Mouse (Mus musculus) thymus, adult 18-20 months (tissue): Measurements from ENCODE around the gene Ascl4.

Experiments
- DNase-seq, 2 experiments: peaks; one replicate each; pipeline ENCODE4 v3.0.0; 2022; ENCODE audit warnings: mixed read lengths in 2 of 2

The Ascl4 gene

DNA sequence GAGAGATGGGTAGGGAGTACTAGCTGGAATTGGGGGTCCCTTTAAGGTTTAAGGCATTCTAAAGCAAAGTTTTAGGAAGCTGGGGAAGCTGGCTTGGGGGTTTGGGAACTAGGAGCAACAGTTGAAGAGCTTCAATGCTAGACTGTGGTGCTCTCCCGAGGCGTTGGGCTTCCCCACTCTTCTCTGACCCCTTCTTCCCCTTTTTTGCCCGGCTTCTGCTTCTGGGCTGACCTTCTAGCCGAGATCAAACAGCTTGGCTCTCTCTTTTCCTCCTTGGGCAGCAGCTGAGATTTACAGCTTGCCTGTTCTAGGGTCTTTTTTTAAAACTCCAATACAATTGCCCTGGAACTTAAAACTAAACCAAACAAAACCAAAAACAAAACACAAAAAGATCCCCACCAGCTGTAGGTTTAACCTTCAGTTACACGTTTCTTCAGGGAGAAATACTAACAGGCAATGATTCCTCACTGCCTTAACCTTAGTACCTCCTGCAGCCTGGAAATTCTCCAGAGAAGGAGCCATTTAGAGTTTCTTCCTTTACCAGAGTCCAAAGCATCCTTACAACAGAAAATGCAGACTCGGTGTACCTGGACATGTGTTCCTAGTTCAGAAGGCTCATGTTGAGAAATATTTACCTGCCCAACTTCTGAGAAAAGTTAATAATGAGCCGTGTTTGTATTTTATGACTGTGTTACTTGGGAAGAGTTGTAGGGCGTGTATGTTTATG, 42.6 kb downstream of the Ascl4 start:
- DNase-seq: no peak

DNA sequence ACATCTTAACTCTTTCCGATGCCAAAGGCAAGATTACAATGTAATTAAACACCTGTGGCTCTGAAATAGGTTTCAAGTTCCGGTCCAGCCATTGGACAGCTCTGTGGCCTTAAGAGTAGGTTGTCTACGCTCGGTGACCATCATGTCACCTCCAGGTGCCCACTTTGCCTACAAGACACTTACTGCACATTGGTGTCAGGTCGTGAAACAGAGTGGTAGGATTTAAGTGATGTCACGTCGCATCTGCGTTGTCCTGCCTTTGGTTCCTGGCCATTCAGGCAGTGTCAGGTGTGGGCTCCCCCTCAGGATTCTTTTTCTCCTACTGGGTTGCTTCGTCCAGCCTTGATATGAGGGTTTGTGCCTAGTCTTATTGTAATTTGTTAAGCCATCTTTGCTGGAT, 44.3 kb downstream of the Ascl4 start:
- no peak for DNase-seq

DNA sequence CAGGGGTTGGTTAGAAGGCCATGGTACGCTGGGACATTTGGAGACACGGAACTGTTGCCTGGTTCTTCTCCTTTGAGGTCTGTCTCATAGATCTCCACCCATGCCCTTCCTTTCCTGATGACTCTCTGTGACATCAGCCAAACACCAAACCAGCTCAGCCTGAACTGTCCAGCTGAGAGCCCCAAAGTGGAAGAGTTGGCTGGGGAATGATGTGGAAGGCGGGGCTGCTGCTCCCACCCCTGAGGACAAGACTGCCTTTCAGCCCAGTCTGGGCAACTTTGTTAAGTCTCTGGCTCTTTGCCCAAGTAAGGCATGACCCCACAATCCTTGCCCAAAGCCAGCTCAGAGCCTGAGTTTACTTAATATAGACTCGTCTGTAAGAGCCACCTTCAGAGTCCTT, 45.4 kb downstream of the Ascl4 start:
- DNase-seq: no peak

DNA sequence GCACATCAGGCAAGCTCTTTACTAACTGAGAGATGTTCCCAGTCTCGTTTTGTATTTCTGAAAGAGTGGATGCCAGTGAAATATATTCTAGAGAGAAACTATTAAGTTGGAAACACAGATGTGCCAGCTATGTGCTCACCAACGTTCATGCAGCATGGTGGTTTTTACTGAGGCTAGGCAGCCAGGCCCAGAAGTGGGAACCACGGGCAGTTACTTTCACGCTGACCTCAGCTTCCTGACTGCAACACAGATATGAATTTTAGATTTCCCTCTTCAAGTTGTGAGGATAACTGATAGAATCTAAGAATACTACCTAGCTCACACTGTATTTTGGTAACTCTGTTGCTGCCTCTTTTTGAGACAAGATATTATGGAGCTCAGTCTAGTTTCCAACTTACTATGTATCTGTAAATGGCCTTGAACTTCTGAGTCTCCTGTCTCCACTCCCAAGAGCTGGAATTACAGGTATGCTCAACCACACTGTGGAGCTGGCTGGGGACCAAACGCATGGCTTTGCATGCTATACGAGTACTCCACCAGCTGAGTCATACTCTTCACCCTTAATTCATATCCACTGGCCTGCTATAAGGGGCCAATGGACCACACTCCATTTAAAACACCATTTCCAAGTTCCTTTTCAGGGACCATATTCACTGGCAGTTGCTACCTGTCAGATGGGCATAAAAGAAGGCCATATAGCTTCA, 62.1 kb downstream of the Ascl4 start:
- no peak for DNase-seq

DNA sequence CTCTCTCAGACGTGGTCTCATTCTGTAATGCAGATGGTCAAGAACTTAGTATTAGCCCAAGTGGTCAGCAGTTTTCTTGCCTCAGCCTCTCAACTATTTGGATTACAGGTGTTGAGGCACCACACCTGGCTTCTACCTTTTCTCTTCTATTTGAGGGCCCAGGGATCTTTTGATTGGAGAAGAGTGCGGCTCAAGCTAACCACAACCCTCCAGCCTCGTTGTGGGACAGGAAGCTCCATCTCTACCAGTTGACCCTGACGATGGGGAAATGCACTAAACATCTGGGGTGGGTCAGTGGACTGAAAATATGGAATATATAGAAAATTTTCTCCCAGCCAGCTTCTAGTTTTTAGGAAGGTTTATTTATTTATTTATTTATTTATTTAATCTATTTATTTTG, 64.9 kb downstream of the Ascl4 start:
- DNase-seq: no peak

DNA sequence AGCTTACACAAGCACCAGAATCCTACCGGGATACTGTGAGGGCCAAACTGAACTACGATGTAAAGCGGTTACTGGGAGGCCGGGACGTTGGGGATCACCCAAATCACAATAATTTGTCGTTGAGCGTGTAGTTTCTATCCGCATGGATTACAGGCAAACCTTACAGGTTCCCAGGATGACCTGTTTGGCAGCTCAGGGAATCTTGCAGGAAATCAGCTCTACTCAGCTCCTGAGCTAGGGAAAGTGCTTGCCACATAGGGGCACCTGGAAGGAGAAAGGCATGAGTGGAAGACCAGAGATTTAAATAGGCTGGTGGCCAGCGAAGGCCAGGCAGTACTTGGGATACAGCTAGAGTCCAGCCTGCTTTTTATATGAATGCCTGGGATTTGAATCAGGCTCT, 66.4 kb downstream of the Ascl4 start:
- DNase-seq: no peak

DNA sequence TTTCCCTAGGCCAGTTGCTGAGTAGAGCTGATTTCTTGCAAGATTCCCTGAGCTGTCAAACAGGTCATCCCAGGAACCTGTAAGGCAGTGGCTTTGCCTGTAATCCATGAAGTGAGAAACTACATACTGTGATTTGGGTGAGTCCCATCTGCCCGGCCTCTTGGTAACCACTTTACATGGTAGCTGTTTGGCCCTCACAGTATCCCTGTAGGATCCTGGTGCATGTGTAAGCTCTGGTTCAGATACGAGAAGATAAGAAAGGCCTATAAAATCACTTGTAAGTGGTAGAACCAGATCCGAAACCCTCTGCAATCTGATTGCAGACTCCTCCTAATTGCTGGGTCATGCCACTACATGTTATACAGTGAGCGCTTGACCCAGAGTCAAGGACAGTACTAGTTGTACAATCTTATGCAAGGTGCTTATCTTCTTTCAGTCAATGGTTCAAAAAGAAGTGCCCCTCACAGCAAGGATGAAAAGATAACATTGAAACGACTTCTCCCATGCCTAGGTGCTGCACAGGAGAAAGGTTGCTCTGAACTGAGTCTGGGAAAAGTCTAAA, 67.1 kb downstream of the Ascl4 start:
- DNase-seq: no peak
